Mouse (Mus musculus) monocyte, adult 2 months (primary cell): ENCODE measurements around the gene Scamp4.
A peak's percentile ranks its signal among the peaks of the same experiment; 100 is the strongest.
"Not testable (repeated sequence)": the region's sequence is repeated elsewhere in the genome, so short reads cannot be mapped to it uniquely, and the experiment has no call there.

Experiments used
- DNase-seq, 2 experiments: peaks; one replicate each; pipeline ENCODE4 v3.0.0; 2022; ENCODE audit warnings: low spot score in 2 of 2, low read depth in 1 of 2

Scamp4 gene

DNA sequence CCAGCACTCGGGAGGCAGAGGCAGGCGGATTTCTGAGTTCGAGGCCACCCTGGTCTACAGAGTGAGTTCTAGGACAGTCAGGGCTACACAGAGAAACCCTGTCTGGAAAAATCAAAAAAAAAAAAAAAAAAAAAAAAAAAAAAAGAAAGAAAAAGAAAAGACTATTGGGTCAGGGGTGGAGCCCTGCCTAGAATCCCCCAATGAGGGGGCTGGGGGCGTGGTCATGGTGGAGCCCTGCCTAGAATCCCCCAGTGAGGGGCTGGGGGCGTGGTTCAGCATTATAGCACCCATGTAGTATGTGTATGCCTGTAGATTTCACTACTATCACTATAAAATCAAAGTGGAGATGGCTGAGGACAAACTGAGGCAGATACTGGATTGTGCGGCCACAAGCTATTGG is 47.2 kb downstream of the Scamp4 start:
- not testable (repeated sequence) for DNase-seq

GRCm38 (mm10) chr10:80650392-80650791 is 47.7 kb downstream of the Scamp4 start:
- DNase-seq = no peak

- no peak for DNase-seq
Measured at GRCm38 (mm10) chr10:80653156-80653720, 50.6 kb downstream of the Scamp4 start.

GRCm38 (mm10) chr10:80654866-80655265 is 52.2 kb downstream of the Scamp4 start:
- no peak for DNase-seq

- no peak for DNase-seq
Measured at GRCm38 (mm10) chr10:80655406-80656129, 52.9 kb downstream of the Scamp4 start.

DNA sequence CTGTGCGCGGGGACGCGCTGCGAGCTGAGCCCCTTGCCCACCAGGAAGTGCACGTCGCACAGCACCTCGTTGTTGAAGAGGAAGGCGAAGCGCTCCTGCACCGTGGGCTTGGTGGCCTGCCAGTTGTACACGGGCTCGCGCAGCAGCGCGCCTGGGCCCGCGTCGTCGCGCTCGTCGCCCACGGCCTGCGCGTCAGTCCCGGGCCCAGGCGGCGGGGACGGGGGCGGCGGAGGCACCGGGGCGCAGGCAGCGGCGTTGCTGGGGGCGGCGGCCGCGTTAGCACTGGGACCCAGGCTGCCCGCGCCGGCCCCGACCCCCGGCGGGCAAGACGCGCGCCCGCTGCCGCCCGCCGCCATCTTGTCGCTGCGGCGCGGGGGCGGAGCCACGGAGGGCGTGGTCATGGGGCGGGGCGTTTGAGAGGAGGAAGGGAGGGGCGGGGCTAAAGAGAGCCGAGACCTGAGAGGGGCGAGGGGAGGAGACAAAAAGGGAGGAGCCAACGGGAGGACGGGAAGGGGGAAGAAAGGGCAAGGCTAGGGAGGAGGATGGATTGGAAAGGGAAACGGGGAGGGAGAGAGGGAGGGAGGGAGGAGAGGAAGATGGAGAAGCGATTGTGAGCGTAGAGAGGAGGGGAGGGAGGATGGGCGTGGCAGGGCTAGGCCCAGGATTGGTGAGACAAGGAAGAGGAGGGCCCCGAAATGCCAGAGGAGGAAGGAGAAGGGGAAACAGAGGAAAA is 53.6 kb downstream of the Scamp4 start:
- DNase-seq = peak; percentile 70 to 82

DNA sequence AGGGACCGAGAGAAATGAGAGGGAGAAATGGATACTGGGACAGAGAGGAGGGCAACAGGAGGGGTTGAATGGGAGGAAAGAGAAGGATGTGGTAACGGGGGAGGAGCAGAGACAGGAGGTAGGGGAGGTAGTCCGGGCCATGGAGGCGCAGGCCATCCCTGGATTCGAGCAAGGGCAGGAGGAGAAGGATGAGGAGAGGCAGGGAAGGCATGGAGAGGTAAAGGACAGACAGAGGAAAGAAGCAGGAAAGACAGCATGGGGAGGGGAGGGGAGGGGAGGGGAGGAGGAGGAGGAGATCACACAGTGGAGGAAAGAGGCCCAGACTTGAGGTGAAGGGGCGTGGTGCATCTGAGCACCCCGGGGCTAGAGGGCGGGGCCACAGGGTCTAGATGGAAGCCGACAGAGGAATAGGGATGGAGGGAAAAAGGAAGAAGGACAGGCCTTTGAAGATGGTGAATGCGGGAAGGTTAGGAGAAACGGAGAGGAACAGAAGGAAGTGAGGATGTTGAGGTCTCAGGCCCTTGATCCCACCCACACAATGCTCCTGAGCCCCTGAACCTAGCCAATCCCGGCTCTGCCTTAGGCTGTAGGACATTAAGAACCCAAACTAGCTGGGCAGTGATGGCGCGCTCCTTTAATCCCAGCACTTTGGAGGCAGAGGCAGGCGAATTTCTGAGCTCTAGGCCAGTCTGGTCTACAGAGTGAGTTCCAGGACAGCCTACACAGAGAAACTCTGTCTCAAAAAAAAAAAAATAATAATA is 54.4 kb downstream of the Scamp4 start, which contains the start of gene Btbd2:
Gene Btbd2, minus strand, starts transcription at position 209 of the 761 bp plus-strand sequence.
- DNase-seq = no peak

GRCm38 (mm10) chr10:80658194-80658840 is 55.6 kb downstream of the Scamp4 start:
- no peak for DNase-seq

DNA sequence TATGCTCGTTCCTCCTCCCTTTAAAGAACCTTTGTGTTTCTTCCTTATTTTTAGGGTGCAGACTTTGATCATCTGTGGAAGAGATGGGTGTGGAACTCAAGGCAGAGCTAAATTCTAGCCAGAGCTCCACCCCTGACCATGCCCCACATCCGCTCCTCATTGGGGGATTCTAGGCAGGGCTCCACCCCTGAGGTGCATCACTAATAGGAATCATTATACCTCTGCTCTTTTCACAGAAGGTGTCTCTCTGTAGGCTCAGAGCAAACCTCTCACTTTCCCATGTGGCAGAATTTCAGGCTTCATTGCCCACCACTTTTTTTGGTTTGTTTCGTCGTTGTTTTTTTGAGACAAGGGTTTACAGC is 56.1 kb downstream of the Scamp4 start:
- no peak for DNase-seq

DNA sequence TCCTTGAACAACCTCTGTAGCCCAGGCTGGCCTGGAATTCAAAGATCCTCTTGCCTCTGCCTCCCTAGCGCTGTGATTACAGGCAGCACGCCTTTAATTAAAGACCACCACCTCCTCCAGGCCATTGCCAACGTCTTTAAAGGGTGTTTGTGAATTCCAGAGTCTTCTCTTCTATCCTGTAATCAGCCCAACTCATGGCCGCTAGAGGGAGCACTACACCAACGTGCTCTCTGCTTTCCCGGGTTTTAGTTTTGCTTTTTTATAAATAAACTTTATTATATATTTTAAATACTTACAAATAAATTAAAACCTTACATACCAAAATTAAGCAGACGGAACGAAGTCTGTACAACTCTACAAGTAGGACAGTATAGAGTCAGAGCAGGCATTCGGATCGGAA is 56.5 kb downstream of the Scamp4 start:
- peak in 1 of 2 experiments; percentile 37 for DNase-seq

DNA sequence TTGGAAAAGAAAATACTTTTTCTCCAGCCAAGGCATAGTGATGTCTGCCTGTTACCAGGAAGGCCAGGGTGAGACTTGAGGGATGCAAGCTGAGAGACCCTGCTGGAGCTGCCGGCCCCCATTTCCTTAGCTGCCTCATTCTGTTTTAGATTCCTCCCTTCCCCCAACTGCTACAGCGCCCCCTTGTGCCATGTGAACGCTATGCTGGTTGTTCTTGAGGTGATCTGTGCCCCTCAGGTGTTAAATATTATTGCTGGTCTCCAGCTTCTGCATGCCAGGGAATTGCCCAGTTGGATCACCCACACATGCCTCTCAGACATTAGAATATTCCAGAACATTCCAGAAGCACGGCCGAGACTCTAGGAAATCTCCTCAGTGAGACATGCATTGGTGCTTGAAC is 58.5 kb downstream of the Scamp4 start:
- DNase-seq = peak in 1 of 2 experiments; percentile 36

DNA sequence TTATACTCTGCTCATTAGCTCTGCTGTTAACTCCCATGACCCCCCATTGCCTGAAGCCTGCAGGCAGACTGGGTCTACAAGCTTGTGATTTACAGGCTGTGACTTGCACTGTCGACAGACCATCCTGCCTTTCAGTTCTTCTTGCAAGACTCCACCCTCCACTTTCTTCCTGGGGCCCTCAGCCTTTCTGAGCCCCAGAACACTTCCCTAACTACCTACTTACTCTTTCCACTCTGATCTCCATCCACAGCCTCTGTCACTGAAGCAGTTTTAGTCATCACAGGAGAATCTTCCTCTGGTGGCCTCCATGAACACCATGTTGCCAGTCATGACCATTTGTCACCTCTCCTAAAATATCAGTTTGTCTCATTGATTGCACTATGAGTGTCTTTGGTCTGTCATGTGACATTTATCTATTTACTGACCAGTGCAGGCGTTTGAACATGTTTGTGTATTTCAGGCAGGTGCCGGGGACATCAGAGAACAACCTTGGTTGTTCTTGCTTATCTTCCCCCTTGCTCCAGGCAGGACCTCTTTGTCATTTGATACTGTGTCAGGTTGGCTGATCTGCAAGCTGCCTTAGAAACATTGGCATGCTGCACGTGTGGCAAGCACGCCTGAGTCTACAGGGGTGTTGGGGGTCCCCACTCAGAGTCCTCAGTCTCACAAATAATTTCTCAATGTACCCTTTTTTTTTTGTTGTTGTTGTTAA is 61.0 kb downstream of the Scamp4 start:
- no peak for DNase-seq

GRCm38 (mm10) chr10:80664197-80665015 is 61.7 kb downstream of the Scamp4 start:
- DNase-seq = peak in 1 of 2 experiments; percentile 26

GRCm38 (mm10) chr10:80665016-80665380 is 62.3 kb downstream of the Scamp4 start:
- no peak for DNase-seq
